Mouse (Mus musculus): ENCODE results near the gene Gabbr2.

The Gabbr2 gene

GRCm38 (mm10) chr4:46858899-46859298 is 132.8 kb downstream of the Gabbr2 start:
- no peak for DNase-seq

- no peak for DNase-seq
These were observed 135.5 kb downstream of the Gabbr2 start for GRCm38 (mm10) chr4:46856145-46856544.

DNA sequence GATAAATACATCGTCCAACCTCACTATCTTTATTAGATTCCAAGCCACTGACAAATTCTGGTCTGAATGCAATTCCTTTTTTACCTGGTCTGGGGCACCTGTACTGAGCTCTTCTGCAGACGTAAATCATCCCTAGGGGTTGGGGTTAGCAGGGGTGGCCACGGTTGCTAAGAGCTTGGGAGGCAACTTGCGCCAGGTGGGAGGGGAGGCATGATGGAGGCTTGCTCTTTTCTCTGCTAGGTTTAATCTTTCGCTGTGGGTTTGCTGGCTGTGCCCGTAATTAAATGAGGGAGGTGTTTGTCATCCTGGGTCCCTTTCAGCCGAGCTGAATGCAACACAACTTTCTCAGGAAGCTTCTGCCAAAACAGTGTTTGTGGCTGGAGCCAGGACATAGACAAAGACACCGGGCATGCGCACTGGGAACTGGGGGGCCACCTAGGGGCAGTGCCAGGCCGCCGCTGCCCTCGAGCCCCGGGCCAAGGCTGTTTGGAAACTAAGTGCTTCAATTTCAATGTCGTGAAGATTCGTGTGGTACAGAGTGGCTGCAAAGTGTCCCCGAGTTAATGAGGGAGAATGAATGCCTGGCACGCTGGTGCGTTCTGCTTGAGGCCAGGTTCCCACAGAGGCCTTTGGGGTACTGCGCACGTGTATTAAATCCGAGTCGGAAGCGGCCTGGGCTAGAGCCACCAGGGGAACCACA is 136.8 kb downstream of the Gabbr2 start:
- DNase-seq: peak; percentile 50

GRCm38 (mm10) chr4:46853852-46854460 is 137.7 kb downstream of the Gabbr2 start:
- DNase-seq: no peak

DNA sequence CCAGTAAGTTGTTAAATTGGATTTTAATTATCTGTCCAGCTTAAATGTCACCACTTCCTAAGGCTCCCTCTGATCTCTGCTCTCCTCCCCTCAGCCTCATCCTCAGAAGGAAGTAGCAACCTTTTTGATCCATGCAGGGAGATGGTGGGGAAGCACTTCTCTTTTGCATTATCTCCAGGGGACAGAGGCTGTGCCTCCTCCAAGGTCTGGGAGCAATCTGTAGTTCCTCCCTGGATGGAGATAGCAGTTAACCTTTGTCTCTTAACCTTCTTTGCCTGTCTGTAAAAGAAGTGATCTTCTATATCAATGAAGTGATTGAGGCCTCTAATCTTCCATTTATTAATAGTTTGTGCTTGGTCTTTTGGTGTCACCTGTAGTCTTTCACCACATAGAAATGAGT is 143.9 kb downstream of the Gabbr2 start:
- no peak for DNase-seq

DNA sequence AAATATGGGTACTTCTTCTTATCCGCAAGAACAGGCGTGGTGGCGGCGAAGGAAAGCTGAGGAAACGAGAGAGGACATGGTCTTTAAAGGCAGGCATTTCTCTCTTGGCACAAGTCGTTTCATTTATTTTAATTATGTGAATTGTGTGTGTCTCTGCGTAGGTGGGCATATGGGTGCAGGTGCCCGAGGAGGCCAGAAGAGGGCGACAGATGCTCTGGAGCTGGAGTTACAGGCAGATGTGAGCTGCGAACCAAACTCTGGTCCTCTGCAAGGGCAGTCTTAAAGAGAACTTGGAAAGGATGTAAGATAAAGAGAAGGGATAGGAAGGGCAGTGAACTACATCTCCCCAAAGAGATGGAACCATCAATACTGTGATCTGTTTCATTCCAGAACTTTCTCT is 145.3 kb downstream of the Gabbr2 start:
- no peak for DNase-seq

- DNase-seq: no peak
These were observed 146.6 kb downstream of the Gabbr2 start for GRCm38 (mm10) chr4:46844982-46845643.

GRCm38 (mm10) chr4:46844567-46844966 is 147.1 kb downstream of the Gabbr2 start:
- no peak for DNase-seq

DNA sequence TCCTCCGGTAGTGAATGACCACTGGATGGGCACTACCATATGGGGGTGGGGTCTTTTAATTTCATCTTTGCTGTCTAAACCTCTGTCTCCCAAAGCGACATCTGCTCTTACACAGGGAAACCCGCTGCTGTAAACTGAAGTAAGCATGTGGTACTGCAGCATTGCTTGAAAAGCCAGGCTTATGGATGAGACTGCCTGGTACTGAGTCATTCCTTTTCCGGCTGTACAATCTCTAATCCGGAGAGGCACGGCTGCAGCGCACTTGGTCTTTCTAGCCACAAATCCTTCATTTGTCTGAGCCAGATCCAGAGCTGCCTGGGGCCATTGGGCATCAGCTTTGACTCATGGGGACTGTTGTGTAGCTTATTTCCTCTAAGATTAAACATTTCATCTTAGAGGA is 149.1 kb downstream of the Gabbr2 start:
- no peak for DNase-seq

GRCm38 (mm10) chr4:46840146-46840545 is 151.5 kb downstream of the Gabbr2 start:
- DNase-seq: no peak

- peak; percentile 62 for DNase-seq
These were observed 154.3 kb downstream of the Gabbr2 start for GRCm38 (mm10) chr4:46837362-46837761.

DNA sequence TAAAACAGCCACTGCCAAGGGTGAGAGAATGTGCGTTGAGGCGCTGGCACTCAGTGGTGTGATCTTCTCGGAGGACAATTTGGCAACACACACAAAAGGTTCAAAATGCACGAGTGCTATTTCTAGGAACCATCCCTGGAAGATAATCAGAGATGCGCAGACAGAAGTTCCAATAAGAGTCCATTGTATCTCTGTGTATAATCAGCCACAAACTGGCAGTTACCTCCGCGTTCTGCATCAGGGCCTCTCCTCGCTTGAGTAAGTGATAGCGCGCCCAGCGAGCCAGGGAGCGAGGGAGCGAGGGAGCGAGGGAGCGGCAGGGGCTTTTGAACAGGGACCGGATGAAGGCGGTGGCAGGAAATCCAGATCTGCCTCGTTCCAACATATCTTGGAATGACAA is 155.6 kb downstream of the Gabbr2 start:
- DNase-seq: no peak

- no peak for DNase-seq
These were observed 156.6 kb downstream of the Gabbr2 start for GRCm38 (mm10) chr4:46835064-46835463.

DNA sequence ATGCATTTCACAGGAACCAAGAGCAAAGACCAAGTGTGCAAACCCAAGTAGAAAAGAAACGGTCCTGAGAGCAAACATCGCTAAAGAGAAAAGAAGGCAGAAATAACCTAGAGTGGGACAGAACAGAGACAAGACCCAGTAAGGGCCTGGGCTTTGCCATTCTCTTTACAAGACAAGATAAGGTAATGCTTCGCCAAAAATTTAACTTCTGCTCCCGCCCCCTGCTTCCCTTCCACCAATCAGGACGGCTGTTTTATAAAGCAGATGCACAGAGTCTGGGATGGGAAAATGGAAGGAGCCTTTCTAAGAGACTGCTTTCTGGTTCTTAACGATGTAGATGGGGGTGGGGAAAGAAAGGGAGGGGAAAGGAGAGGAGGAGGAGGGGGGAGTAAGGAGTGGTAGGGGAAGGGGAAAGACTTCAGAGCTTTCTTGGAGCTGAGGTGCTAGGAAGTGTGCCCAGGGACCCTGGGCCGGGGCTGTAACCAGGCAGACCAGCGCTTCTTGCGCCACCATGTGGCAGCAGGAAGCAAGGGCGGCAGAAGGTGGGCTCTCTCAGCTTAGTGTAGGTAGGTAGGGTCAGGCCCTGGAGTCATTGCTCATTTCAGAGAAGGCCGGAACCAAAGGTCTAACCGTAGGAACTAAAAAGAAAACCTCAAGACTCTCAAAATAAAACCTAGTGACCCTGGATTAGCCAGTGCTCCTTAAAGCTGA is 158.7 kb downstream of the Gabbr2 start:
- DNase-seq: no peak

- DNase-seq: no peak
These were observed 162.0 kb downstream of the Gabbr2 start for GRCm38 (mm10) chr4:46829656-46830055.

DNA sequence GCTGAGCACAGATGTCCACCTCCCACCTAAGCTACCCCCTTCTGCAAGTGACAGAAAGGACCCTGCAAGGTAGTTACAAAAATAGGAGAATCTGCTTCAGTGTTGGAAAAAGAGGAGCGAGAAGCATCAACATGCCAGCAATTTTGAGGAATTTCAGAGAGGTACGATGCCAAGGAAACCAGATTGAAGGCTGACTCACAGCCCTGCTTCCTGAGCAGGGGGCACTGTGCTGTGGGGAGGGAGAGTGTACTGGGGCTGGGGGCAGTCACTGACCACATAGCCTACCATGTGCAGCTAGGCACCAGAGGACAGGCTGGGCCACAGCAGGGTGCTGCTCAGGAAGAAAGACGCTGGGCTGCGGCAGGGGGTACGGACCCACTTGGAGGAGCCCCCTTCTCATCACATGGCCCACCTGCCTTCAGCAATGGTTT is 163.5 kb downstream of the Gabbr2 start:
- peak; percentile 76 for DNase-seq

GRCm38 (mm10) chr4:46827471-46827870 is 164.2 kb downstream of the Gabbr2 start:
- DNase-seq: peak; percentile 80

GRCm38 (mm10) chr4:46825846-46826529 is 165.7 kb downstream of the Gabbr2 start:
- DNase-seq: no peak

GRCm38 (mm10) chr4:46823738-46824137 is 167.9 kb downstream of the Gabbr2 start:
- DNase-seq: no peak

GRCm38 (mm10) chr4:46821709-46822108 is 170.0 kb downstream of the Gabbr2 start:
- no peak for DNase-seq

- DNase-seq: peak; percentile 44
These were observed 176.7 kb downstream of the Gabbr2 start for GRCm38 (mm10) chr4:46814954-46815353.

- no peak for DNase-seq
These were observed 177.4 kb downstream of the Gabbr2 start for GRCm38 (mm10) chr4:46814236-46814635.

DNA sequence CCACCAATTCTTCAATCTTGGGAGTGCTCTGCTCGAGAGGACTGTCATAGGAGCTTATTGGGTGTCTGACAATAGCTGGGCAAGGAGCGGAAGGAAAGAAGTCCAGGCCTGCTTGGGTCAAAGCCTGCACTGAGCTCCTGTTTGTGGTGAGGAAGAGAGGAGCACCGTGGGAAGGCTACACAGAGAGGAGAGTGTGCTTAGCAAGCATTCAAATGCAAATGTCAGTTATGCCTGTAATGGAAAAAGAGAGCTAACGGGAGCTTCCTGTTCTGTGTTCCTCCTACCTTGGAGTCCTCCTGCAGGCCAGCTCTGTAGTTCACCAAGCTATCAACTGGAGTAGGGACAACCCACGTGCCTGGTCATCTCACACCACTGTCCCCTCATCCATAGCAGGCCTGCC is 180.5 kb downstream of the Gabbr2 start:
- DNase-seq: no peak

All from right cerebral cortex, postnatal 25 days (tissue).